Mouse (Mus musculus): ENCODE data around the gene Pcmtd2. TPM values are rescaled to one million over a fixed set of nuclear protein-coding genes. Genes with fewer than 3 reads are reported as not detected.

Gene Pcmtd2
- total and polyA plus RNA-seq, 2 experiments from 2014 or later = 18.6 to 24.7 TPM

DNA sequence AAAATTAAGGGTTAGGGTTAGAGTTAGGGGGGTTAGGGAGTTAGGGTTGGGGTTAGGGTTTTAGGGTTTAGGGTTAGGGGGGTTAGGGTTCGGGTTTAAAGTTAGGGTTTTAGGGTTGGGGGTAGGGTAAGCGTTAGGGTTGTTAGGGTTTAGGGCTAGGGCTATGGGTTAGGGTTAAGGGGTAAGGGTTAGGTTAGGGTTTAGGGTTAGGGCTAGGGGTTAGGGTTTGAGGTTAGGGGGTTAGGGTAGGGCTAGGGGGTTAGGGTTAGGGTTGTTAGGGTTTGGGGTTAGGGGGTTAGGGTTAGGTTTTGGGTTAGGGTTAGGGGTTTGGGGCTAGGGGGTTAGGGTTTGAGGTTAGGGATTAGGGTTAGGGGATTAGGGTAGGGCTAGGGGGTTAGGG lies 33.4 kb downstream of the Pcmtd2 start:
- H3K9ac ChIP-seq (replicated peaks; ENCODE audit: low read length) = no peak overlapping the region
- H3K27ac ChIP-seq = no peak overlapping the region
- no peak overlapping the region for H3K4me3 ChIP-seq (ENCODE audit: low read length)
- ATAC-seq (peak; percentile 58; the same call in 1 of the 2 replicates), DNase-seq (ENCODE audit: low spot score) (no peak)
- H3K9me3 ChIP-seq (ENCODE audit: low read length) = no peaks in the 10 kb centered on the region
- H3K4me1 ChIP-seq (ENCODE audit: insufficient read depth, low read length) = no peaks in the 10 kb centered on the region
- no peaks in the 10 kb centered on the region for H3K27me3 ChIP-seq (ENCODE audit: insufficient read depth, low read length)
- no peak for TF ChIP-seq CTCF (IDR thresholded peaks at IDR 0.05; ENCODE audit: low read depth)
- H3K36me3 ChIP-seq (ENCODE audit: insufficient read depth, low read length) = peaks cover 7% of the 10 kb centered on the region
- H3K4me2 ChIP-seq (ENCODE audit: low read depth, low read length) = no peak overlapping the region
- 95% methylated on average over 2 of the region's 2 CpGs for WGBS

DNA sequence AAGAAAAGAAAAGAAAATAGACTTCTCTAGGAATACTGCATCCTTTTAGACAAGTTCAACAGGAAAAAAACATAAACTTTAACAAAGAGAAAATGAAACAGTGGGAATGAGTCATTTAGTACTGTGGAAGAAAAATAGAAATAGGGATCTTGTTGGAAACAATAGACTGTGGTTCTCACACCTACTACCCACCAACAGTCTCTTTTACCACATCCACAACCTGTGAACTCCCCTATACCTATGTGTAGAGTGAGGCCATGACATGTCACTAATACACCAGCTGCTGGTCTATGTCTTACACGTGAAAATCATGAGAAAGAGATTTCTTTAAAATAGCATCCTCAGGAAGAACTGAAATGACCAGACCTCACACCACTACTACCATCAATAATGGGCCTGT lies 41.2 kb downstream of the Pcmtd2 start:
- 77% methylated on average over 1 of the region's 1 CpGs for WGBS
- Histone ChIP-seq H3K27ac (no peak overlapping the region), H3K4me1 (ENCODE audit: insufficient read depth, low read length) (no peaks in the 10 kb centered on the region), H3K27me3 (ENCODE audit: insufficient read depth, low read length) (no peaks in the 10 kb centered on the region), H3K9me3 (ENCODE audit: low read length) (no peaks in the 10 kb centered on the region), H3K9ac (replicated peaks; ENCODE audit: low read length) (no peak overlapping the region), H3K4me3 (ENCODE audit: low read length) (no peak overlapping the region), H3K4me2 (ENCODE audit: low read depth, low read length) (no peak overlapping the region), H3K36me3 (ENCODE audit: insufficient read depth, low read length) (no peaks in the 10 kb centered on the region)
- DNase-seq (ENCODE audit: low spot score) (no peak), ATAC-seq (no peak)
- no peak for TF ChIP-seq CTCF (IDR thresholded peaks at IDR 0.05; ENCODE audit: low read depth)

DNA sequence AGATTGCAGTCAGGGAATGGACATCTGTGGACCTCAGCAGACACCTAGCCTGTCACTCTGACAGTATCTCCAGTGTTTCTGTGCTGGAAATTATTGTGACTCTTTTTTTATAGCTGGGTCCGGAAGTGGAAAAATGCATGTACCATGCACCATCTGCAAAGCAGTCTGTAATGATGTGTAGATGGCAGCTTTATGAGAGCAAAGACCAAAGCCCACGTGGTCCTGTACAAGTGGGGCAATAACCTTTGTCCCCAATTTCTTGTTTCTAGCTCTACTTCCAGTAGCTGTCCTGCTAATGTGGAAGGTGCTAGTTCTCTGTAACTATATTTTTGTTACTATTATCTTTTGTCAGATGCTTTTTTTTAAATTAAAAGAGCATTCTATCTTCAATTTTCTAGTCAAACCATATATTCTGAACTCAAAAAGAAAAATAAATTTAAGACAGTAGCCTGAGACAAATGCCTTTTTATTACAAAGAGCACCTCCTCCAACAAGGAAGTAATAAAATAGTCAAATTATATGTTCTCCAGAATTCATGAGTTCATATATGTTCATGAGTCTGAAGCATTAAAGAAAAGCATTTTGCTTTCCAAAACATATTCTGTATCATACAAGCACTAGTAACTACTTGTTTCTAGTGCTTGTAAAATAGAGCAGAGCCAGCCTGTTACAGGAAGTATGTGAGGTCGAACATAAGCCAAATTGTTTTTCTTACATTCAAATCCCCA lies 45.5 kb downstream of the Pcmtd2 start:
- 85% methylated on average over 3 of the region's 3 CpGs for WGBS

More for the DNA sequence above, 45.5 kb downstream of the Pcmtd2 start:
- Histone ChIP-seq H3K27me3 (ENCODE audit: insufficient read depth, low read length) (no peaks in the 10 kb centered on the region), H3K27ac (no peak overlapping the region), H3K9me3 (ENCODE audit: low read length) (no peaks in the 10 kb centered on the region), H3K9ac (replicated peaks; ENCODE audit: low read length) (no peak overlapping the region), H3K4me1 (ENCODE audit: insufficient read depth, low read length) (no peaks in the 10 kb centered on the region), H3K4me2 (ENCODE audit: low read depth, low read length) (no peak overlapping the region), H3K36me3 (ENCODE audit: insufficient read depth, low read length) (no peaks in the 10 kb centered on the region), H3K4me3 (ENCODE audit: low read length) (no peak overlapping the region)
- TF ChIP-seq CTCF (IDR thresholded peaks at IDR 0.05; ENCODE audit: low read depth) = no peak
- ATAC-seq = no peak
- DNase-seq (ENCODE audit: low spot score) = no peak

Other genes starting within 250 kb of the Pcmtd2 start
- gene Prpf6, start 246.0 kb upstream of the Pcmtd2 start, total RNA-seq (2014; rRNA removed) = 29.9 and 32.3 TPM in 2 replicates
- gene Prpf6, start 246.0 kb upstream of the Pcmtd2 start, polyA plus RNA-seq (2015; fragmentation: Nextera tagmentation; extraction: Ambion mirVana) = 39.8 and 42.4 TPM in 2 replicates
- 66.2 and 75.8 TPM in 2 replicates for gene Zfp512b, start 245.1 kb upstream of the Pcmtd2 start, total RNA-seq (2014; rRNA removed)
- 70.3 and 74.6 TPM in 2 replicates for gene Zfp512b, start 245.1 kb upstream of the Pcmtd2 start, polyA plus RNA-seq (2015; fragmentation: Nextera tagmentation; extraction: Ambion mirVana)
- gene Samd10, start 238.6 kb upstream of the Pcmtd2 start, total RNA-seq (2014; rRNA removed) = 110 and 144 TPM in 2 replicates
- 124 and 138 TPM in 2 replicates for gene Samd10, start 238.6 kb upstream of the Pcmtd2 start, polyA plus RNA-seq (2015; fragmentation: Nextera tagmentation; extraction: Ambion mirVana)
- gene Gm29797, start 180.8 kb upstream of the Pcmtd2 start, total RNA-seq (2014; rRNA removed) = not detected in 2 replicates
- gene Gm29797, start 180.8 kb upstream of the Pcmtd2 start, polyA plus RNA-seq (2015; fragmentation: Nextera tagmentation; extraction: Ambion mirVana) = not detected in 2 replicates
- gene Sox18, start 166.2 kb upstream of the Pcmtd2 start, total RNA-seq (2014; rRNA removed) = 10.8 and 14.7 TPM in 2 replicates
- gene Sox18, start 166.2 kb upstream of the Pcmtd2 start, polyA plus RNA-seq (2015; fragmentation: Nextera tagmentation; extraction: Ambion mirVana) = 10.6 and 11.6 TPM in 2 replicates
- gene Tcea2, start 157.5 kb upstream of the Pcmtd2 start, total RNA-seq (2014; rRNA removed) = 37.2 and 50.2 TPM in 2 replicates
- gene Tcea2, start 157.5 kb upstream of the Pcmtd2 start, polyA plus RNA-seq (2015; fragmentation: Nextera tagmentation; extraction: Ambion mirVana) = 48.7 and 54.3 TPM in 2 replicates
- 57.9 and 94.0 TPM in 2 replicates for gene Rgs19, start 143.9 kb upstream of the Pcmtd2 start, total RNA-seq (2014; rRNA removed)
- 50.6 and 56.8 TPM in 2 replicates for gene Rgs19, start 143.9 kb upstream of the Pcmtd2 start, polyA plus RNA-seq (2015; fragmentation: Nextera tagmentation; extraction: Ambion mirVana)
- not detected in 2 replicates for gene Lkaaear1, start 139.4 kb upstream of the Pcmtd2 start, total RNA-seq (2014; rRNA removed)
- gene Lkaaear1, start 139.4 kb upstream of the Pcmtd2 start, polyA plus RNA-seq (2015; fragmentation: Nextera tagmentation; extraction: Ambion mirVana) = not detected in 2 replicates
- gene Oprl1, start 122.8 kb upstream of the Pcmtd2 start, total RNA-seq (2014; rRNA removed) = 177 and 221 TPM in 2 replicates
- 69.8 and 73.1 TPM in 2 replicates for gene Oprl1, start 122.8 kb upstream of the Pcmtd2 start, polyA plus RNA-seq (2015; fragmentation: Nextera tagmentation; extraction: Ambion mirVana)
- 49.2 and 55.2 TPM in 2 replicates for gene Myt1, start 74.5 kb upstream of the Pcmtd2 start, total RNA-seq (2014; rRNA removed)
- 10.1 and 11.4 TPM in 2 replicates for gene Myt1, start 74.5 kb upstream of the Pcmtd2 start, polyA plus RNA-seq (2015; fragmentation: Nextera tagmentation; extraction: Ambion mirVana)
- 36.5 and 37.1 TPM in 2 replicates for gene Polr3k, start 26.5 kb downstream of the Pcmtd2 start, total RNA-seq (2014; rRNA removed)
- gene Polr3k, start 26.5 kb downstream of the Pcmtd2 start, polyA plus RNA-seq (2015; fragmentation: Nextera tagmentation; extraction: Ambion mirVana) = 67.5 and 68.3 TPM in 2 replicates
- gene Gm14496, start 153.3 kb downstream of the Pcmtd2 start, total RNA-seq (2014; rRNA removed) = not detected in 2 replicates
- gene Gm14496, start 153.3 kb downstream of the Pcmtd2 start, polyA plus RNA-seq (2015; fragmentation: Nextera tagmentation; extraction: Ambion mirVana) = not detected in 2 replicates